Mouse (Mus musculus): Measurements from ENCODE around the gene Riiad1. TPM values are rescaled to one million over a fixed set of nuclear protein-coding genes. Genes with fewer than 3 reads are reported as not detected.

The Riiad1 gene
- polyA plus RNA-seq (2015; fragmentation: Nextera tagmentation; extraction: Ambion mirVana): 11.9 and 18.3 TPM in 2 replicates

GRCm38 (mm10) chr3:94480291-94480884, at the start of gene Riiad1:
Gene Riiad1, minus strand, starts transcription at chr3:94480341.
- Histone ChIP-seq H3K4me1 (replicated peaks) (peaks cover 83% of the 10 kb centered on the region), H3K36me3 (peaks cover 39% of the 10 kb centered on the region), H3K27me3 (no peaks in the 10 kb centered on the region), H3K9me3 (no peaks in the 10 kb centered on the region), H3K4me3 (peak within 1 kb of the TSS; percentile 59), H3K9ac (peak within 1 kb of the TSS; percentile 90), H3K4me2 (peak within 1 kb of the TSS; percentile 94), H3K27ac (replicated peaks) (peak within 1 kb of the TSS; percentile 91)
- WGBS: 5% methylated on average over 16 of the region's 16 CpGs
- no peak for ATAC-seq (ENCODE audit: low read depth)

GRCm38 (mm10) chr3:94526731-94527130, 46.6 kb upstream of the Riiad1 start:
- 62% methylated on average over 2 of the region's 2 CpGs for WGBS
- peaks cover 36% of the 10 kb centered on the region for H3K36me3 ChIP-seq
- no peaks in the 10 kb centered on the region for H3K27me3 ChIP-seq
- no peak overlapping the region for H3K9ac ChIP-seq
- no peaks in the 10 kb centered on the region for H3K9me3 ChIP-seq
- no peak overlapping the region for H3K4me3 ChIP-seq
- no peak for ATAC-seq (ENCODE audit: low read depth)
- no peak overlapping the region for H3K4me2 ChIP-seq
- no peak overlapping the region for H3K27ac ChIP-seq (replicated peaks)
- no peaks in the 10 kb centered on the region for H3K4me1 ChIP-seq (replicated peaks)

GRCm38 (mm10) chr3:94506664-94507063, 26.5 kb upstream of the Riiad1 start:
- H3K4me1 ChIP-seq (replicated peaks): no peaks in the 10 kb centered on the region
- no peak overlapping the region for H3K9ac ChIP-seq
- peaks cover 66% of the 10 kb centered on the region for H3K36me3 ChIP-seq
- H3K4me3 ChIP-seq: no peak overlapping the region
- ATAC-seq (ENCODE audit: low read depth): no peak
- 93% methylated on average over 1 of the region's 1 CpGs for WGBS
- H3K9me3 ChIP-seq: no peaks in the 10 kb centered on the region
- H3K27ac ChIP-seq (replicated peaks): no peak overlapping the region
- no peaks in the 10 kb centered on the region for H3K27me3 ChIP-seq
- H3K4me2 ChIP-seq: no peak overlapping the region

- no peaks in the 10 kb centered on the region for H3K27me3 ChIP-seq
- no peaks in the 10 kb centered on the region for H3K9me3 ChIP-seq
- no peaks in the 10 kb centered on the region for H3K4me1 ChIP-seq (replicated peaks)
- H3K4me3 ChIP-seq: no peak overlapping the region
- peaks cover 58% of the 10 kb centered on the region for H3K36me3 ChIP-seq
- H3K9ac ChIP-seq: no peak overlapping the region
- ATAC-seq (ENCODE audit: low read depth): peak; percentile 47; the same call in 1 of the 2 replicates
- H3K27ac ChIP-seq (replicated peaks): no peak overlapping the region
- H3K4me2 ChIP-seq: no peak overlapping the region
- whole genome bisulfite sequencing: 71% methylated on average over 3 of the region's 3 CpGs
Observed at GRCm38 (mm10) chr3:94502243-94502642, 22.1 kb upstream of the Riiad1 start.

DNA sequence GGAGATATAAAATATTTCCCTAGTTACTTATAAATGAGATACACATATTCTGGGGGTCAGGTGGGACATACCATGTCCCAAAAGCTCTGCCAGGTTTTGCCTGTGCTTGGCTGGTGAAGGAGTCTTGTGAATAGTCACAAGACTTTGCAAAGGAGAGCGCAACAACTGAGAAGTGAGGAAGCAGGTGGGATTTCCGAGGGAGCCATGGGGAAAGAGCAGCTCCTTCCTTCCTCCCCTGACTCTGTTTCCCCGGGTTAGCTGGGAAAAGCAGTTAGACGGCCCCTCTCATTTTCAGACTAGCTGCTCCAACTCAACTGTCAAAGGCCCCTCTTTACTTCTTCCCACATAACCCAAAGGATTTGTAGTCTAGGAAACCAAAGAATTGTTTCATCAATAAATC, 17.0 kb upstream of the Riiad1 start:
- Histone ChIP-seq H3K4me2 (no peak overlapping the region), H3K27me3 (no peaks in the 10 kb centered on the region), H3K36me3 (peaks cover 49% of the 10 kb centered on the region), H3K27ac (replicated peaks) (no peak overlapping the region), H3K4me3 (no peak overlapping the region), H3K9ac (no peak overlapping the region), H3K9me3 (no peaks in the 10 kb centered on the region), H3K4me1 (replicated peaks) (no peaks in the 10 kb centered on the region)
- WGBS: 78% methylated on average over 4 of the region's 4 CpGs
- ATAC-seq (ENCODE audit: low read depth): no peak

- no peak overlapping the region for H3K27ac ChIP-seq (replicated peaks)
Observed at GRCm38 (mm10) chr3:94487581-94487980, 7.4 kb upstream of the Riiad1 start.

DNA sequence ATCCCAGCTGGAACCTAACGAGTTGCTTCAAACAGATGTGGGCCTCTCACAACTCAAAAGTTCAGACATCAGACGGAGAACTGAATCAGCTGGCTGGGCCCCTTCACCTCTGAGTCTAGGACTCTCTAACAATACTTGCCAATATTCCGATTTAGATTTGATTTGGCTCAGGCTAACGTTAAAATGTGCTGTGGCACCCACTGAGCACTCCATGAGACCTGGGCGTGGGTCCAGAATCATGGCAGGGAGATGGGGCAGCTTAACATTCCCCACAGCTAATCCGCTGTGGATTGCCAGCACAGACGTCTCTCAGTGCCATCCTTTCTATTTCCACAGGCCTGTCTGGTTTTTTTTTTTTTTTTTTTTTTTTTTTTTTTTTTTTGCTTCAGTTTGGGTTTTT, 5.8 kb upstream of the Riiad1 start:
- Histone ChIP-seq H3K9me3 (no peaks in the 10 kb centered on the region), H3K4me1 (replicated peaks) (peaks cover 84% of the 10 kb centered on the region), H3K27ac (replicated peaks) (peak overlapping the region; percentile 34; the same call in 1 of the 2 replicates), H3K4me3 (no peak overlapping the region), H3K9ac (no peak overlapping the region), H3K4me2 (no peak overlapping the region), H3K27me3 (no peaks in the 10 kb centered on the region), H3K36me3 (peaks cover 87% of the 10 kb centered on the region)
- 62% methylated on average over 7 of the region's 7 CpGs for WGBS
- ATAC-seq (ENCODE audit: low read depth): no peak

More at GRCm38 (mm10) chr3:94487581-94487980, 7.4 kb upstream of the Riiad1 start:
- H3K4me1 ChIP-seq (replicated peaks): peaks cover 74% of the 10 kb centered on the region
- no peak for ATAC-seq (ENCODE audit: low read depth)
- H3K36me3 ChIP-seq: peaks cover 85% of the 10 kb centered on the region
- no peaks in the 10 kb centered on the region for H3K9me3 ChIP-seq
- 80% methylated on average over 6 of the region's 6 CpGs for WGBS
- H3K9ac ChIP-seq: 0 out of 2 replicates have a peak overlapping the region, but pooled peaks have one; percentile 12
- no peak overlapping the region for H3K4me3 ChIP-seq
- H3K4me2 ChIP-seq: no peak overlapping the region
- H3K27me3 ChIP-seq: no peaks in the 10 kb centered on the region

DNA sequence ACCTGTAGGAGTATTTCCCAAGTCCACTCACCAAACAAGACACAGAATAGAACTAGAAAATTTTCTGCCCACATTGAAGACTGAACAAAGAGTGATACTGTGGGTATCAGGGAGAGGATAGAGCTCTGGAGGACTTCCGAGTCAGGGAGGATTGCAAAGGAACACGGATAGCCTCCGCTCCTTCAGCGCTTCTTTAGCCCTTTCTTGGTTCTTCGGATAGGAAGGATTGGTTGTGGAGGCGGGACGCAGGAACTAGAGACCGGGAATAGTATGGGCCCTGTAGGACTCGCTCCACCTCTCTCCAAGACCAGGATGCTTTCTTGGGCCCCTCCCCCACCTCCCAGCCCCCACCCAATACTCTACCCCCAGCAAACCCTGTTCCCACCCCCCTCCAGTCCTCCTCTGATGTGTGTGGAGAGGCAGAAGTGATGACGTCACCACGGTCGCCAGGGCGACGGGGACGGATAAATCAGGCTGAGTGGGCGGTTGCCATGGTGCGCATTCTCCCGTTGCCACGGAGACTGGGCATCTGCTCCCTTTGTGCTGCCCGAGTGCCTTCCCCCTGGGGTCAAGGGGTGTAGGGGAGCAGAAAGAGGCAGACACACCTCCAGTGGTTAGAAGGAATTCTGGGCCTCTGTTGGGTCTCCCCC, 3.8 kb upstream of the Riiad1 start:
- peak overlapping the region; percentile 14 for H3K4me3 ChIP-seq
- H3K4me2 ChIP-seq: peak overlapping the region; percentile 50
- peak overlapping the region; percentile 27 for H3K9ac ChIP-seq
- H3K9me3 ChIP-seq: no peaks in the 10 kb centered on the region
- peak; percentile 89 for ATAC-seq (ENCODE audit: low read depth)
- peaks cover 88% of the 10 kb centered on the region for H3K4me1 ChIP-seq (replicated peaks)
- no peaks in the 10 kb centered on the region for H3K27me3 ChIP-seq
- H3K27ac ChIP-seq (replicated peaks): peak overlapping the region; percentile 90
- 8% methylated on average over 20 of the region's 20 CpGs for WGBS
- peaks cover 73% of the 10 kb centered on the region for H3K36me3 ChIP-seq

DNA sequence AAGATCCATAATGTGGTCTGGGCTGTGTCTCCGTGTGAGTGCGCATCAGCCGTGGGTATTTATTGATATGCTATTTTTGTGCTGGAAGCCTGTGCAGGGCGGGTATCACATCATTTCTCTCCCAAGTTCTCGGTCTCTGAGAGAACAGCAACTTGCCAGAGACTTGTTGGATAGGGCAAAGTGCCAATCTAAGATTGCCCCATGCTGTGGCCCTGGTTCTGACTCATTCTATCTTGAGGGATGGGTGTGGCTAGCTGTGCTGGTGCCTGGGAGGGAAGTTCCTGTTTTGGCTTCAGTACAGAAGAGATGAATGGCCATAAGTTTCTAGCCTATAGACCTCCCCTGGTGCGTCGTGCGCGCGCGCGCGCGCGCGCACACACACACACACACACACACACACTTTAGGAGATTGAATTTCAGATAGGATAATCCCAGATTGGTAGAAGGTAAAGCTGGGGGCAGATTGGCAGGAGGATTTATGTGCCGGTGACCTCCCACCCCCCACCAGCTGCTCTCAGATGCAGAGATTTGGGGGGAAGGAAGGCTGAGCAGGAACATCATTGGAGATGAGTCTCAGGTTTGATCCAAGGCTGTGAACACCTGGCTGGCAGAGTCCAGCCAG, 2.7 kb upstream of the Riiad1 start:
- no peak for ATAC-seq (ENCODE audit: low read depth)
- H3K36me3 ChIP-seq: peaks cover 63% of the 10 kb centered on the region
- H3K27ac ChIP-seq (replicated peaks): peak overlapping the region; percentile 90
- H3K4me2 ChIP-seq: peak overlapping the region; percentile 94; the same call in 1 of the 2 replicates
- H3K4me1 ChIP-seq (replicated peaks): peaks cover 91% of the 10 kb centered on the region
- H3K27me3 ChIP-seq: no peaks in the 10 kb centered on the region
- WGBS: 86% methylated on average over 17 of the region's 17 CpGs
- no peaks in the 10 kb centered on the region for H3K9me3 ChIP-seq
- no peak overlapping the region for H3K4me3 ChIP-seq
- 0 out of 2 replicates have a peak overlapping the region, but pooled peaks have one; percentile 18 for H3K9ac ChIP-seq

GRCm38 (mm10) chr3:94481429-94481828, 1.3 kb upstream of the Riiad1 start:
- ATAC-seq (ENCODE audit: low read depth): no peak
- no peak overlapping the region for H3K4me3 ChIP-seq
- H3K4me1 ChIP-seq (replicated peaks): peaks cover 89% of the 10 kb centered on the region
- H3K9ac ChIP-seq: peak overlapping the region; percentile 90; the same call in 1 of the 2 replicates
- H3K36me3 ChIP-seq: peaks cover 49% of the 10 kb centered on the region
- 77% methylated on average over 4 of the region's 4 CpGs for WGBS
- H3K9me3 ChIP-seq: no peaks in the 10 kb centered on the region
- peak overlapping the region; percentile 90 for H3K27ac ChIP-seq (replicated peaks)
- no peaks in the 10 kb centered on the region for H3K27me3 ChIP-seq
- H3K4me2 ChIP-seq: peak overlapping the region; percentile 94

DNA sequence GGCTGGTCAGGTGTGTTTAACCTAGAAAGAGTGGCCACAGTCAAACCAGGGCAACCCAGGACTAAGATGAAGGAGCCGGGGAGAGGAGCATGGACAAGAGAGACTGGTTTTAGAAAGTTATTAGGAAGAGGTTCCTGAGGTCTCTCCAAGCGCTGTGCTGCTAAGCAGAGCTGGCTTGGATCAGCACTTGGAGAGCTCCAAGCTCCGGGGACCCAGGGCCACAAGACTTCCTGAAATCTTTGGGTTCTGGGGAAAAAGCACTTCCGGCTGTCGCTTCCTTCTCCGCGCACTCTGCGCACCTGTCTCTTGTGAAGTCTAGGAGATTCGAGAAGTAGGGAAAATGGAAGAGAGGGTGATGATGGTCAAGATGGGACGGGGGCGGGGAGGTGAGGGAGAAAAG, 577 bp downstream of the Riiad1 start:
- peak overlapping the region; percentile 90 for H3K9ac ChIP-seq
- H3K4me1 ChIP-seq (replicated peaks): peaks cover 74% of the 10 kb centered on the region
- no peak for ATAC-seq (ENCODE audit: low read depth)
- 8% methylated on average over 11 of the region's 11 CpGs for WGBS
- no peaks in the 10 kb centered on the region for H3K27me3 ChIP-seq
- H3K9me3 ChIP-seq: no peaks in the 10 kb centered on the region
- H3K4me2 ChIP-seq: peak overlapping the region; percentile 94
- H3K36me3 ChIP-seq: peaks cover 31% of the 10 kb centered on the region
- peak overlapping the region; percentile 91; the same call in 1 of the 2 replicates for H3K27ac ChIP-seq (replicated peaks)
- peak overlapping the region; percentile 59 for H3K4me3 ChIP-seq

DNA sequence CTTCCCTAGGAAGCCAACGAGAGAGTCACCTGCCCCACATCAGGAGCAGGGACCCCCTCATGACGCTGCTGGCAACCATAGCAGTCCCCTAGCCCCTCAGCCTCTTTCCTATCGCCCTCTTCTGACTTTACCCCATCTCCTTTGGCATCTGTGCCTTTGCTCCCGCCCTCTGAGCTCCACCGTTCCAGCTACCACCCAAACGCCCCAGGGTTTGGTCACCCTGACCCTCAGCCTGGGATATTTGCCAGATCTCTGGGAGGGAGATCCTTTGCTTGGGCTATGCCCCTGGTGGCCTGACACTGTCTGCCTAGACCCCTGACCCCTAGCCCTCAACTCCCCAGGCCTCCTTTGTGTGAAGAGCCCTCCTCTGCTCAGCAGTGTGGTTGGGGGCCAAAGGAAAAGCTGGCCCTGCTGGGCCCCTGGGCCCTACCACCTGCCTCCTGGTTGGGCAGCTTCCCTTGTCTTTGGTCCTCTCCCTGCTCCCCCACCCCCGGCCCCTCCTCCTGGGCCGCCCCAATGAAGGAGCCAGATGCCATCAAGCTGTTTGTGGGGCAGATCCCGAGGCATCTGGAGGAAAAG, 1.5 kb downstream of the Riiad1 start:
- Histone ChIP-seq H3K4me3 (peak overlapping the region; percentile 59), H3K27me3 (no peaks in the 10 kb centered on the region), H3K4me1 (replicated peaks) (peaks cover 66% of the 10 kb centered on the region), H3K27ac (replicated peaks) (peak overlapping the region; percentile 91), H3K9me3 (no peaks in the 10 kb centered on the region), H3K36me3 (peaks cover 28% of the 10 kb centered on the region), H3K9ac (peak overlapping the region; percentile 90), H3K4me2 (peak overlapping the region; percentile 94)
- WGBS: 7% methylated on average over 9 of the region's 9 CpGs
- ATAC-seq (ENCODE audit: low read depth): peak; percentile 43

Data from neural tube, embryonic 13.5 days (tissue).